Mouse (Mus musculus): ENCODE measurements around the gene Mrpl17. TPM values are rescaled to one million over a fixed set of nuclear protein-coding genes. Genes with fewer than 3 reads are reported as not detected.

Gene Mrpl17
- polyA plus RNA-seq, 1 experiment from 2014 or later = 201 TPM

DNA sequence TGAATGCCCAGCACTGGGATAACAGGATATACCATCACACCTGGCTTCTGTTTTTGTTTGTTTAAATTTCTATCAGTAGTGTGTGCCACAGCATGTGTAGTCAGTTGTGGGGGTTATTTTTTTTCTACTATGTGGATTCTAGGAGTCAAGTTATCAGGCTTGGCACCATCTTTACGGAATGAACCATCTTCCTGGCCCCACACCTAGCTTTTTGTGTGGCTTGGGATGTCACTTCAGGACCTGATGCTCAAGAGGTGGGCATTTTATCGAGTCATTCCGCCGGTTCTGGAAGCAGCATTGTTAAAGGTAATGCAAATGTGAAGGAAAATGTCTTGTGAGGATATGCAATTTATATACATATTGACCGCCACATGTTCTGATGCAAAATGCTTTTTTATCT is 4.8 kb downstream of the Mrpl17 start:
- H3K4me2 ChIP-seq (replicated peaks) = no peak overlapping the region
- no peaks in the 10 kb centered on the region for H3K27me3 ChIP-seq
- peaks cover 10% of the 10 kb centered on the region for H3K4me1 ChIP-seq (replicated peaks)
- no peak for ATAC-seq
- H3K36me3 ChIP-seq = peaks cover 18% of the 10 kb centered on the region
- no peak overlapping the region for H3K9ac ChIP-seq (replicated peaks)
- no peak overlapping the region for H3K4me3 ChIP-seq (replicated peaks)
- H3K27ac ChIP-seq = no peak overlapping the region
- H3K9me3 ChIP-seq = no peaks in the 10 kb centered on the region
- WGBS = 78% methylated on average over 5 of the region's 5 CpGs

DNA sequence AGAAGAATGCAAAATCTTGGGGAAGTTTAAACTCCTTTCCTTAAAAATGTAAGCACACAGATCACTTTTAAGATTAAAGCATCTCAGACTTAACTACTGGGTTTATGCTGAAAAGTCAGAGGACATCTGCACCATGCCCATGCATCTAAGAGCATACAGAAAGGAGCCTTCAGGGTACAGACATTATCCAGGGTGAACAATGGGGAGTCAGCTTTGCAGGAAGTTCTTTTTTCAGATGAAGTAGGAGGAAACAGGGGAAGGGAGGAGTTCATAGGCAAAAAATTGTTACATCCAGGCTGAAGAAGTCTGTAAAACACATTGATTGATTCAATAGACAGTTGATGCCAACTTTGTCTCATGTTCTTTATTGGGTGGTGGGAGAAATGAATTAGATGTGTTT is 7.5 kb downstream of the Mrpl17 start:
- no peak for ATAC-seq
- Histone ChIP-seq H3K4me3 (replicated peaks) (no peak overlapping the region), H3K4me1 (replicated peaks) (no peaks in the 10 kb centered on the region), H3K36me3 (peaks cover 8% of the 10 kb centered on the region), H3K9me3 (no peaks in the 10 kb centered on the region), H3K9ac (replicated peaks) (no peak overlapping the region), H3K27ac (no peak overlapping the region), H3K4me2 (replicated peaks) (no peak overlapping the region), H3K27me3 (no peaks in the 10 kb centered on the region)

DNA sequence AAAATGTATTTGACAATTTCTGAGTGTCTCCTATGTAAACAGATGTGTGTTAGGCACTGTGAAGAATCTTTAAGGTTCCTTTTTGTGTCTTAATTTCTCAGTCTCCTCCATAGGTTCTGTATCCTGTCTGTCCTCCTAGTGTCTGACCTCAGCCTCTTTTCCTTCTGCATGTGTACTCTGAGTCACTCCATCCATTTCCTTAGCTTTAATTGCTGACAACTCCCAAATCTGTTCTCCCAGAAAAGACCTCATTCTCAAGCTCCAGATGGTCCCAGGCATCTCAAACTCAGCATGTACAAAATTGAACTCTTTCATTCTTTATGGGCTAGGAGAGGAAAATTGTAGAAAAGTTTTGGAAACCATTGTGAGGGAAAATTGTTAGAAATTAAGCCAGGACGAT is 8.1 kb downstream of the Mrpl17 start:
- H3K36me3 ChIP-seq = peaks cover 4% of the 10 kb centered on the region; the same call in 1 of the 2 replicates
- ATAC-seq = no peak

GRCm38 (mm10) chr7:105802312-105802711 is 8.6 kb downstream of the Mrpl17 start:
- ATAC-seq = no peak
- no peak overlapping the region for H3K9ac ChIP-seq (replicated peaks)
- 52% methylated on average over 2 of the region's 2 CpGs for WGBS

More for the DNA sequence above, 8.1 kb downstream of the Mrpl17 start:
- 50% methylated on average over 1 of the region's 1 CpGs for WGBS
- H3K27me3 ChIP-seq = no peaks in the 10 kb centered on the region
- no peak overlapping the region for H3K4me3 ChIP-seq (replicated peaks)
- no peaks in the 10 kb centered on the region for H3K9me3 ChIP-seq
- H3K9ac ChIP-seq (replicated peaks) = no peak overlapping the region
- H3K4me1 ChIP-seq (replicated peaks) = no peaks in the 10 kb centered on the region
- H3K4me2 ChIP-seq (replicated peaks) = no peak overlapping the region
- no peak overlapping the region for H3K27ac ChIP-seq

DNA sequence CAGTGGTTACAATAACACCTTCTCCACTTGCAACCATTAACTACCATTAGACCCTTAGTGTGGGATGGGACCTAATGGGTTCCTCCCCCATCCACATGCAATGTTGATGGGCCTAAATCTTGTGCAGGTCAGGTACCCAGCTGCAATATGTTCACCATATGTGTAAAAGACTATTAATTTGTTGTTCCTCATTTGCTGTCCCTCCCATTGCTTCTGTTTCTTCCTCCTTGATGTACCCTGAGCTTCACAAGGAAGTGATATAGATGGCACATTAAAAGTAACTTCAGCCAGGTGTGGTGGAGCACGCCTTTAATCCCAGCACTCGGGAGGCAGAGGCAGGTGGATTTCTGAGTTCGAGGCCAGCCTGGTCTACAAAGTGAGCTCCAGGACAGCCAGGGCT is 13.9 kb downstream of the Mrpl17 start:
- WGBS = 88% methylated on average over 3 of the region's 3 CpGs
- ATAC-seq = no peak
- H3K4me1 ChIP-seq (replicated peaks) = no peaks in the 10 kb centered on the region
- no peak overlapping the region for H3K9ac ChIP-seq (replicated peaks)
- no peaks in the 10 kb centered on the region for H3K9me3 ChIP-seq
- H3K36me3 ChIP-seq = no peaks in the 10 kb centered on the region
- H3K4me2 ChIP-seq (replicated peaks) = no peak overlapping the region
- no peak overlapping the region for H3K4me3 ChIP-seq (replicated peaks)
- H3K27ac ChIP-seq = no peak overlapping the region
- no peaks in the 10 kb centered on the region for H3K27me3 ChIP-seq

More at GRCm38 (mm10) chr7:105802312-105802711, 8.6 kb downstream of the Mrpl17 start:
- Histone ChIP-seq H3K9me3 (no peaks in the 10 kb centered on the region), H3K27me3 (no peaks in the 10 kb centered on the region), H3K4me1 (replicated peaks) (no peaks in the 10 kb centered on the region), H3K4me3 (replicated peaks) (no peak overlapping the region), H3K27ac (no peak overlapping the region), H3K36me3 (peaks cover 2% of the 10 kb centered on the region; the same call in 1 of the 2 replicates), H3K4me2 (replicated peaks) (no peak overlapping the region)

- Histone ChIP-seq H3K4me2 (replicated peaks) (no peak overlapping the region), H3K27ac (no peak overlapping the region), H3K27me3 (no peaks in the 10 kb centered on the region), H3K9me3 (no peaks in the 10 kb centered on the region), H3K9ac (replicated peaks) (no peak overlapping the region), H3K36me3 (no peaks in the 10 kb centered on the region), H3K4me3 (replicated peaks) (no peak overlapping the region), H3K4me1 (replicated peaks) (no peaks in the 10 kb centered on the region)
- no peak for ATAC-seq
- WGBS = 8% methylated on average over 7 of the region's 7 CpGs
Measured at GRCm38 (mm10) chr7:105795759-105796366, 15.0 kb downstream of the Mrpl17 start.

- 81% methylated on average over 7 of the region's 7 CpGs for WGBS
Measured at GRCm38 (mm10) chr7:105793701-105794100, 17.2 kb downstream of the Mrpl17 start.

DNA sequence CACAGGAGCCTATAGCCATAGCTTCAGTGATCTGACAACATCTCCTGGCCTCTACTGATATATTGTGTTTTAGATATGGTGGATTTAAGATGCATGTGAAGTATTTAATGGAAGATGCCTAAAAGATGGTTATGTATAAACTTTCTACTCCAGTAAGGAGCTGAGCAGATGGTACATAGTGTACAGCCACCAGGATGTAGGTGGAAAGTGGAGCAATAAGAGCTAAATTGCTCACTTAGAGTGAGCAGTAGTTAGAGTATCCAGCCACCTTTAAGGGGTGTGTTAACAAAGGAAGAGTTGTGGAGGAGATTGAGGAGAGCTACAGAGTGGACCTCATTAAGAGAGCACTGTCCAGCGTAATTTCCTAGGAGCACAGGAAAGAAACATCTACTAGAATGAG is 19.8 kb downstream of the Mrpl17 start:
- no peaks in the 10 kb centered on the region for H3K27me3 ChIP-seq
- H3K4me3 ChIP-seq (replicated peaks) = no peak overlapping the region
- no peak overlapping the region for H3K9ac ChIP-seq (replicated peaks)
- no peak overlapping the region for H3K4me2 ChIP-seq (replicated peaks)
- WGBS = 89% methylated on average over 1 of the region's 1 CpGs
- H3K9me3 ChIP-seq = no peaks in the 10 kb centered on the region
- H3K36me3 ChIP-seq = no peaks in the 10 kb centered on the region
- no peak for ATAC-seq
- no peak overlapping the region for H3K27ac ChIP-seq
- H3K4me1 ChIP-seq (replicated peaks) = peaks cover 13% of the 10 kb centered on the region

More at GRCm38 (mm10) chr7:105793701-105794100, 17.2 kb downstream of the Mrpl17 start:
- no peak overlapping the region for H3K27ac ChIP-seq
- no peak overlapping the region for H3K4me3 ChIP-seq (replicated peaks)
- H3K4me2 ChIP-seq (replicated peaks) = no peak overlapping the region
- no peak for ATAC-seq
- no peak overlapping the region for H3K9ac ChIP-seq (replicated peaks)
- no peaks in the 10 kb centered on the region for H3K9me3 ChIP-seq
- peaks cover 3% of the 10 kb centered on the region for H3K4me1 ChIP-seq (replicated peaks)
- no peaks in the 10 kb centered on the region for H3K27me3 ChIP-seq
- no peaks in the 10 kb centered on the region for H3K36me3 ChIP-seq

DNA sequence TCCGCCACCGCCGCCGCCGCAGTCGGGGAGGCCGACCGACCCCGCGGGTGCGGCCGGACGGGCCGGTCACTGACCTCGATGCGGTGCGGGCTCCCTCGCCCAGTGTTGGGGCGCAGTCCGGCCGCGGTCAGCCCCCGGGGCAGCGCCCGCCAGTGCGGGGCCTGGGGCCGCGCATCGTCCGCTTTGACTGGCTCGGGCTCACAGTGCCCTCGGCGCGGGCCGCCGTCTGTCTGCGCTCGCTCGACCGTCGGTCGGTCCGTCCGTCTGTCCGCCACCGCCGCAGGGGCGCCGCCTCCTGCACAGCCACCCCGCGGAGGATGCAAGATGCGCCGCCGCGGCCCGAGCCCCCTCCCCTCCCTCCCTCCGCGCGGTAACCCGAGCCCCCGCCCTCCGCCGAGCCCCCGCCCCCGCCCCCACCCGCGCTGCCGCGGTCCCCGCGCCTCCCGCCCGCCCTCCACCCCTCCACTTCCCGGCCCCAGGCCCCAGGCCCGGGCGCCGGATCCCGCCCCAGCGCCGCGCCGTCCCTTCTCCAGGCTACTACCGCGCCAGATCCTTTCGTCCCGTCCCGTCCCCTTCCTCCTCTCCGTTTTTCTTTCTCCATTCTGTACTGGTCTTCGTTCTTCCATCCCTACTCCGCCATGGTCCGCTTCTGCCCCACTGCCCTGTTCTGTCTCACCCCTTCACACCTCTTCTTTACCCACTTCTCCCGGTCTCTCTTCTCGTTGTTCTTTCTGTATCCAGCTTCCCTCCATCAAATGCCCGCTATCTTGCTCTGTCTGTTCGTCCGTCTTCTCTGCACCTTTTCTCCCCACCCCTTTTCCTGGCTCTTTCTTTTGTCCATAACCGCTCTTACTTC is 23.4 kb downstream of the Mrpl17 start, which contains the start of gene Dchs1:
Gene Dchs1 (minus strand): TSS at position 370 of the 856 bp plus-strand sequence.
- peak; percentile 84 for ATAC-seq
- Histone ChIP-seq H3K4me3 (replicated peaks) (peak within 1 kb of the TSS; percentile 80), H3K4me2 (replicated peaks) (peak within 1 kb of the TSS; percentile 80), H3K4me1 (replicated peaks) (peaks cover 49% of the 10 kb centered on the region), H3K36me3 (peaks cover 23% of the 10 kb centered on the region), H3K9ac (replicated peaks) (peak within 1 kb of the TSS; percentile 100), H3K9me3 (no peaks in the 10 kb centered on the region), H3K27me3 (no peaks in the 10 kb centered on the region), H3K27ac (peak within 1 kb of the TSS; percentile 99)
- WGBS = 1% methylated on average over 63 of the region's 97 CpGs

GRCm38 (mm10) chr7:105786506-105787284 is 24.2 kb downstream of the Mrpl17 start:
- Histone ChIP-seq H3K27me3 (no peaks in the 10 kb centered on the region), H3K4me1 (replicated peaks) (peaks cover 50% of the 10 kb centered on the region), H3K27ac (peak overlapping the region; percentile 99), H3K9ac (replicated peaks) (peak overlapping the region; percentile 100), H3K4me3 (replicated peaks) (peak overlapping the region; percentile 80), H3K9me3 (no peaks in the 10 kb centered on the region), H3K4me2 (replicated peaks) (peak overlapping the region; percentile 80), H3K36me3 (peaks cover 32% of the 10 kb centered on the region)
- peak; percentile 80 for ATAC-seq
- WGBS = 4% methylated on average over 17 of the region's 20 CpGs

DNA sequence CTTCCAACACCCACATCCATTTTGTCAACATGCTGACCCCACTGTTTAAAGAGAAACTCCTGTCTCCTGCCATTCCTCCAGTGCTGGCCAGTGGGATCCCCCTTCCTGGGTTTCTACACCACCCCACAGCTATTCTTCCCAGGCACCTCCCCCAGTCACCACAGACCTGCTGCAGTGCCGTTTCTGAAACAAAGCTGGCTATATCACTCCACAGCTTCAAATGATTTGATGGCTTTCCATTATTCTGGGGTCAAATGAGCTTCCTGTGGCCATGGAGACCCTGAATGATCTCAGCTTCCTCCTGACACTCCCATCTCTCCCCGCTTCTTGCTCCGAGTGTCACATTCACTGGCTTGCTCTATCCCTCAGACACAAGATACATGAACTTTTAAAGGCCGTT is 26.3 kb downstream of the Mrpl17 start:
- Histone ChIP-seq H3K27ac (no peak overlapping the region), H3K4me2 (replicated peaks) (peak overlapping the region; percentile 80), H3K4me3 (replicated peaks) (peak overlapping the region; percentile 80), H3K4me1 (replicated peaks) (peaks cover 51% of the 10 kb centered on the region), H3K9me3 (no peaks in the 10 kb centered on the region), H3K9ac (replicated peaks) (peak overlapping the region; percentile 62), H3K27me3 (no peaks in the 10 kb centered on the region), H3K36me3 (peaks cover 53% of the 10 kb centered on the region)
- no peak for ATAC-seq
- 19% methylated on average over 4 of the region's 4 CpGs for WGBS

- Histone ChIP-seq H3K27ac (no peak overlapping the region), H3K9ac (replicated peaks) (peak overlapping the region; percentile 62), H3K4me3 (replicated peaks) (peak overlapping the region; percentile 80), H3K9me3 (no peaks in the 10 kb centered on the region), H3K27me3 (no peaks in the 10 kb centered on the region), H3K36me3 (peaks cover 60% of the 10 kb centered on the region), H3K4me2 (replicated peaks) (peak overlapping the region; percentile 80), H3K4me1 (replicated peaks) (peaks cover 56% of the 10 kb centered on the region)
- ATAC-seq = no peak
- WGBS = 50% methylated on average over 4 of the region's 4 CpGs
Measured at GRCm38 (mm10) chr7:105783861-105784260, 27.0 kb downstream of the Mrpl17 start.
